Mouse (Mus musculus) cortical plate, adult 2 months (tissue): Measurements from ENCODE around the gene Gm43064. TPM values are rescaled to one million over a fixed set of nuclear protein-coding genes. Genes with fewer than 3 reads are reported as not detected.
"Not testable (repeated sequence)": the region's sequence is repeated elsewhere in the genome, so short reads cannot be mapped to it uniquely, and the experiment has no call there.

Source experiments
- H3K27ac ChIP-seq: fragments of 200-500 bp; 2 replicates; pipeline ENCODE4 v1.5.1; 2012; ENCODE audit warnings: low read length, control low read depth, inconsistent platforms; ENCODE audit not compliant: insufficient read depth
- H3K4me1 ChIP-seq: fragments of 200-500 bp; 2 replicates; pipeline ENCODE4 v1.6.1; 2011; ENCODE audit warnings: low read length; ENCODE audit not compliant: control insufficient read depth, insufficient read depth
- H3K4me3 ChIP-seq: fragments of 200-500 bp; 2 replicates; pipeline ENCODE4 v1.5.1; 2011; ENCODE audit warnings: mild to moderate bottlenecking, low read length, control low read depth; ENCODE audit not compliant: insufficient read depth
- CTCF ChIP-seq: fragments of 200-500 bp; IDR thresholded peaks from 2 replicates; pipeline ENCODE4 v1.5.1; 2011; ENCODE audit warnings: mild to moderate bottlenecking, control low read depth, low read length; ENCODE audit not compliant: insufficient read depth; ENCODE audit errors: extremely low read depth
- POLR2A ChIP-seq: fragments of 200-500 bp; IDR thresholded peaks from 2 replicates; pipeline ENCODE4 v1.6.1; 2011; ENCODE audit warnings: mild to moderate bottlenecking, low read length, control low read depth; ENCODE audit not compliant: insufficient read depth; ENCODE audit errors: extremely low read depth
- polyA plus RNA-seq: library from polyadenylated mRNA; depleted of rRNA; stranded (reverse); fragments of >200 nt; gene quantifications from 2 replicates; pipeline ENCODE4 v1.2.3, GENCODE M21; 2012

The Gm43064 gene
- polyA plus RNA-seq, 1 experiment = 0.40 TPM

DNA sequence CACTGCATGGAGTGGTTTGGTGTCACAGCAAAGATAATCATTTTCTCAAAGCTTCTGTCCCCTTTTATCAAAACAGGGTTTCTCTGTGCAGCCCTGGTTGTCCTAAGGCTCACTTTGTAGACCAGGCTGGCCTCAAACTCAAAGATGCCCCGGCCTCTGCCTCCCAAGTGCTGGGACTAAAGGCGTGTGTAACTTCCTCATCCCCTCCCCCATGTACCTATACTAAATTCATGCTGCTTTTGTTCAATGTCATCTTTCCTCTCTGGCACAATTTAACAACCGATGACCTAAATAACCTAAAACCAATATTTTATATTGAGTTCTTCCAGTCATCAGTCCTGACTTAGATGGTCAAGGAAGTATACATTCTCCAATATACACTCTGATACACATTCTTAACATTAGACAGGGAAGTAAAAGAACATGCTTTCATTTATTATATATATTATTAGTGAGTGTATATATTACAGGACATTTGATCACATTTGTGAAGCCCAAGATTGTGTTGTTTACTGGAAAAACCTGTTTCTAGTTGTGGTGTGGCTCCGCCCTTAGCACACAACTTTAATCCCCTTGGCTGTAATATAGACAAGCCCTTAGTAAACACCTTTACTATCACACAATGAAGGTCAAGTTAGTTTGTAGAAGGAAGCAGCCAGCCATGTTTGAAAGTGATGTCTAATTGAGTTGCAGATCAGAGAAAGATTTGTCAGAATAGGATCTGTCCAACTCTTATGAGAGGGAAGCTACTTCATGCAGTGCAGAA, 26.3 kb upstream of the Gm43064 start:
- no peak overlapping the region for H3K27ac ChIP-seq
- TF ChIP-seq CTCF (no peak), POLR2A (no peak)
- H3K4me3 ChIP-seq = no peak overlapping the region
- peaks cover 9% of the 10 kb centered on the region for H3K4me1 ChIP-seq

DNA sequence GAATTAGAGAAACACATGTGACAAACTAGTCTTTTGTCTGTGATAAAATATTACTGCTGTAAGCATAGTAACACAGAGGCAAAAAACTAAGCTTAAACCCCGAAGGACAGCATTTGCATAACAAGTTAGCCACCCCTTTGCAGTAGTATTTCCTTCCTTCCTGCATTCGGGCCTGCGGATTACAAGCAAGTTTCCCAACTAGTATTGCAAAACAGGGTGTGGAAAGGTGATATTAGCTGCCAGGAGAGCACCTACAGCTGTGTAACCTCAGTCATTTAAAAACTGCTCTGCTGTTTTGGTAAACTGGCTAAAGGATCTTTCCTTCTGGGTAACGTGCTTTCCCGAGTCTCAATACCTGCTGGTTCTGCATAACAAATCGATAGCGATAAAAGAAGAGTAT, 22.1 kb upstream of the Gm43064 start:
- TF ChIP-seq POLR2A (no peak), CTCF (no peak)
- Histone ChIP-seq H3K4me3 (no peak overlapping the region), H3K27ac (no peak overlapping the region), H3K4me1 (peaks cover 6% of the 10 kb centered on the region; the same call in 1 of the 2 replicates)

- Histone ChIP-seq H3K27ac (no peak overlapping the region), H3K4me3 (no peak overlapping the region), H3K4me1 (peaks cover 6% of the 10 kb centered on the region; the same call in 1 of the 2 replicates)
- TF ChIP-seq POLR2A (no peak), CTCF (no peak)
Measured at GRCm38 (mm10) chr3:103789096-103789495, 20.3 kb upstream of the Gm43064 start.

- peak overlapping the region; percentile 84 for H3K27ac ChIP-seq
- no peak for TF ChIP-seq CTCF
- no peak for TF ChIP-seq POLR2A
- H3K4me1 ChIP-seq = peaks cover 4% of the 10 kb centered on the region; the same call in 1 of the 2 replicates
- peak overlapping the region; percentile 97 for H3K4me3 ChIP-seq
Measured at GRCm38 (mm10) chr3:103789891-103790345, 19.5 kb upstream of the Gm43064 start.

- Histone ChIP-seq H3K4me1 (peaks cover 4% of the 10 kb centered on the region; the same call in 1 of the 2 replicates), H3K4me3 (peak overlapping the region; percentile 97), H3K27ac (peak overlapping the region; percentile 84)
- TF ChIP-seq CTCF = no peak
- no peak for TF ChIP-seq POLR2A
Measured at GRCm38 (mm10) chr3:103790346-103791145, 18.8 kb upstream of the Gm43064 start.

DNA sequence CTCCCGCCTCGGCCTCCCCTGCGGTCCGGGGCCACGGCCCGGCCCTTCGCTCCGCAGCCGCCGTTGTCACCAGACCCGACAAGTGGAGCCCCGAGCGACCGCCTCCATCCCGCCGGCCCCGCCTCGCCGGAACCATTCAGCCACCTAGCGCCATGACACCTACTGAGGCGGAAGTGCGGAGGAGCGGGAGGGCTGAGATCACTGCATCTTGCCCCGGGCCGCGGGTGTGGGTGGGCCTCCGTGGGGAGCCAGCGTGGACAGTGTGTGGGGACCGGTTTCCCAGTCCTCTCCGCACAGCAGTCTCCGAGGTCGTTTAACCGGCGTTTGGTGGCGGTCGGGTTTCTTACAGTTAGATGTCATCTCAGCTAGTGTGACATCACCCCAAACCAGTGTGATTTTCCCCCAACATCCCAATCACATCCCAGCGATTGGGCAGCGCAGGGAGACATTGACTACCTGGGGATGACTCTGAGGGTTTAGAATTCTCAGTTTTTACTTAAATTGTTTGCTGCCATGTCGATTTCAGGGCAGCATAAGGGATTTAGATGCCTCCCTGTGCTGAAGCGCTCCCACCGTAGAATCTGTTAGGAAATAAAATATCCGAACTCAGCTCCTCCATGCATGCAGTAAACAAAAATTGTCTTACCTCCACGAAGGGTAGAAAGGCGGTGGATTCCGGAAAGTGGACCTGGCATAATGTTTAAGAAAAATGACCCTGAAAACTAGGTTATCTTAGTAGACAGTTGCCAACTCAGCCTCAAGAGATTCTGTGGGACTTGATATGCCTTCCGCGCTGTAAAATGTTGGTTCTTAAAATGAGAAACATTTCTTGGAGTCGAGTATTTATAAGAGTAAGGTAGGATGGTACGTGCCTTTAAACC, 17.9 kb upstream of the Gm43064 start, which contains the start of gene Hipk1:
Gene Hipk1 (minus strand): TSS at position 334 of the 881 bp plus-strand sequence.
- Histone ChIP-seq H3K4me3 (peak within 1 kb of the TSS; percentile 97), H3K4me1 (peaks cover 3% of the 10 kb centered on the region; the same call in 1 of the 2 replicates), H3K27ac (peak within 1 kb of the TSS; percentile 99)
- no peak for TF ChIP-seq CTCF
- TF ChIP-seq POLR2A = peak; percentile 77

GRCm38 (mm10) chr3:103792111-103792406, 17.3 kb upstream of the Gm43064 start:
- peak overlapping the region; percentile 99 for H3K27ac ChIP-seq
- not testable (repeated sequence) for H3K4me3 ChIP-seq, H3K4me1 ChIP-seq

DNA sequence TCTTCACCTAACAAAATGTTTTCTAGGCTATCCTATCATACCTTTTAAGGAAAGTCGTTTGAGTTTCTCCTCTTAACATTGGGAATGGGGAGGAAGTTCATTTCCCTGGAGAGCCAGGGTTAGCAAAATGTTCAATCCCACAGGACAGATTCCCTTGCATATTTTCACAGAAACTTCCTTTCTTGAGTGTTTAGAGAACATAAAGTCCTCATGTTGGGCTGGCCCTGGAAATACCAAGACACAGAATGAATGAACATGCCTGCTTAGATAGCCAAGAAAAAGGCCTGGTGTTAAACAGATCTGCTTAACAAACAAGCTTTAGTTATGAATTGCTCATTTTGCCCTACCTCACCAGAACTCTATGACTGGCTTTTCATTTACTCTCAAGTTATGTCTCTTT, 16.8 kb upstream of the Gm43064 start:
- H3K4me1 ChIP-seq = peaks cover 2% of the 10 kb centered on the region; the same call in 1 of the 2 replicates
- TF ChIP-seq CTCF (no peak), POLR2A (no peak)
- no peak overlapping the region for H3K4me3 ChIP-seq
- H3K27ac ChIP-seq = no peak overlapping the region

GRCm38 (mm10) chr3:103796389-103796788, 13.0 kb upstream of the Gm43064 start:
- no peak overlapping the region for H3K27ac ChIP-seq
- TF ChIP-seq POLR2A (no peak), CTCF (no peak)
- H3K4me1 ChIP-seq = peaks cover under 1% of the 10 kb centered on the region; the same call in 1 of the 2 replicates
- H3K4me3 ChIP-seq = no peak overlapping the region
